Mouse (Mus musculus) embryo, embryonic 10 days (tissue): ENCODE measurements around the gene Runx2.

Source experiments
- DNase-seq: peaks from one replicate; pipeline ENCODE4 v3.0.0-alpha.2; 2015; ENCODE audit warnings: low spot score

Gene Runx2

DNA sequence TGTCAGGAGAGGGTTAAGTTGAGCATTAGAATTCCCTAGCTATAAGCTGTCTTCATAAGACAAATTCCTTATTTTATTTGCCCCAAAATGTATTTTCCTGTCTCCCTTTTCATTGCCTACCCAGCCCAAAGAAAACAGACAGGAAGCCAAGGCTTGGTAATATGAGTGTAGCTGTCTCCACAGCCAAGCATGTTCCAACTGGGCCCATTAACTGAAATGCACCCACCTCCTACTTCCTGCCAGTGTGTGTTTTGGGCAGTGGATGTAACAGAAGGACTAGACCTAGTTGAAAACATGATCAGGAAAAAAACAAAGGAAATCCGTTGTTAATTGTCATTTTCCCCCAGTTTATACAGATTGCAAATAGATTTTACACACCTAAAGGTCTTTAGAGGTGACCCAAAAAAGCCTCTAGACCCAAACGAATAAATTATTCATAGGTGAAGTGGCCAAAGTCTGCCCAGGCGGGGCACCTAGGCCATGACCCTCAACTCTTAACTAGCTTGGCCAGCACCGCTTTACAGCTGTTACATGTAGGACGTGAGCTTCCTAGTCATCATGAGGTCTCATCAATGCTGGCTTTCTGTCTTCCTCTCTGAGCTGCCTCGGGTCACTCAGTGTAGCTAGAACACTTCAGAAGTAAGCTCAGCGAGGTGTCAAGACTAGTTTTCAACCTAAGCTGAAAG lies 154.3 kb downstream of the Runx2 start:
- no peak for DNase-seq

DNA sequence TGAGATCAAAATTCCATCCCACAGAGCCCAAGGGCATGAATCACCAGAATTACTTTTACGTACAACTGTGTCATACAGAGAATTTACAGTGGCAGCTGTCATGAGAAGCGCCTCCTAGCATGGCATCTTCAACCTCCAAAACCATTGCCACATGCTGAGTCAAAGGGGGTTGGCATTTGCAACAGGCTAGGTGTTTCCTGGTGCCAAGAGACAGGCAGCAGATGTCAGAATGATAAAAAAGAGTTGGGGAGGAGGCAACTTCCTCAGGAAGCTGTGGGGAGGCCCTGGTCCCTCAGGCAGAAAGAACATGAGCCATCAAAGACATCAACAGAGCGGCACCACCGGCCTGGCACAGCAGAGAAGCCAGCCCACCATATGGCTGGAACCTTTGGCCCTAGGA lies 160.1 kb downstream of the Runx2 start:
- no peak for DNase-seq

DNA sequence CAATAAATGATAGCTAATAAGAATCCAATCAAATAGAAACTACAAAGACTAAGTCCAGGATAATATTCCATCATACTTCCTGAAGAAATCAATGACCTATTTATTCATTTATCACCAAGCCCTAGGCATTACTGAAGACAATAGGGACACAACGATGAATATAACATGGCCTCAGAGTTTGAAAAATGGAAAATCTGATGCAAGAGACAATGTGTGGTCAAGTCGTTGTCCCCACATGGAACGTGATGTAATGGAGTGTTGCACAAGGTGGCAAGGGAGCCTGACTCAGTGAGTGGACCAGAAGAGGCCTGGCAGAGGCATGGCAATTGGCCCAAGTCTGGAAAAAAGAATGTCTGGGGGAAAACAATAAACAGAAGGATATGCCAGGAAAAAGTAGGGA lies 161.5 kb downstream of the Runx2 start:
- DNase-seq: no peak

DNA sequence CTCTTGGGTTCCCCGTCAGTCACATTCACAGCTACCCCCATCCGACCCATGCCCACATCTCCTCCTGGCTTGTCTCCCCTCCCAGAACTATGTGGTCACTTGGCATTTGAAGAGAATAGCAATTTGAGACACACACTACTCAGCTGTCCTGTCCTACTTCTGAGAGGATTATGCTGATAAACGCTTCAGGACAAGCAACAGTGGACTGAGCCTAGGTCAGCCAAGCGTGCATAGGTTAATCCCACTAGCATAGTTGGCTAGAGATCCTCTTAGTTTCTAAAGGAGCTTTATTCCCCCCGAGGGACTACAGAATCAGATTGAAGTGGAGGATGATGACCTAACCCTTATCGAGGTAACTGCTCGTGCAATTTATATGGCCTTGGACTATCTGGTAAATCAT lies 162.5 kb downstream of the Runx2 start:
- DNase-seq: no peak

DNA sequence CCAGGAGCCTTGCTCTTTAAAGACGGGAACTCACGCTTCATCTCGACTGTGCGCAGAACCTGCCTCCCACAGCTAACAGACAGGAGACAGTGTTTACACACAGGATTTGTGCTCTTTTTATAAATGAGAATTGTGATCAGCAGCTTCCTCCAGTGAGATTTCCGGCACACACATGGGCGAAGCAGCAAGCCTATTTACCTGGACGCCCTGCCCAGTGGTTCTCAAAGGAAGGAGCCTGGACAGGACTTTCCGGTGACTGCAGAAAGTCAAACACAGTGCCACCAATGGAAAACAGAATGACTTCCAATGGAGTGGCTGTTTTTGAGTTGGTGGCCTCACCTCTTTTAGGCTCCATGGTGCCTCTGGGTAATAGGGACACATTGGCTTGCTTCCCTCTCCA lies 163.0 kb downstream of the Runx2 start:
- DNase-seq: no peak

GRCm38 (mm10) chr17:44650431-44650830 lies 164.2 kb downstream of the Runx2 start:
- DNase-seq: no peak

DNA sequence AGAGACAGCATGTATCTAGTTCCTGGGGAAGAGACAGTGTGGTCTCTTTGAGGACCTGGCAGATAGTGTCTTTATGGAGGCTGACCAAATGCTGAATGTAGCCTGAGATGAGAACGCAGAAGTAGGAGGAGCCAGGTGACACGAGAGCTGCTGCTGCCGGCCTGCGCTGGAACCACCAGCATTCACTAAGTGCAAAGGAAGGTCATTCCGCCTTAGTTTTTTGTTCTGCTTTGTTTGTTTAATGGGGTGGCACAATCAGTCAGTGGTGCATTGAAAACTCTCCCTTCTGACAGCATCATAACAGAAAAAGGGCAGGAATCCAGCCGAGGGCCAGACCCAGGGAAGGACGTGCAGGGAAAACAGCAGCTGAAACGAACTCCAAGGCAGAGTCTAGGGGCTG lies 165.5 kb downstream of the Runx2 start:
- DNase-seq: no peak

GRCm38 (mm10) chr17:44647916-44648315 lies 166.7 kb downstream of the Runx2 start:
- no peak for DNase-seq

- no peak for DNase-seq
These were observed 169.5 kb downstream of the Runx2 start for GRCm38 (mm10) chr17:44645146-44645545.

- DNase-seq: no peak
These were observed 171.3 kb downstream of the Runx2 start for GRCm38 (mm10) chr17:44643260-44643659.

DNA sequence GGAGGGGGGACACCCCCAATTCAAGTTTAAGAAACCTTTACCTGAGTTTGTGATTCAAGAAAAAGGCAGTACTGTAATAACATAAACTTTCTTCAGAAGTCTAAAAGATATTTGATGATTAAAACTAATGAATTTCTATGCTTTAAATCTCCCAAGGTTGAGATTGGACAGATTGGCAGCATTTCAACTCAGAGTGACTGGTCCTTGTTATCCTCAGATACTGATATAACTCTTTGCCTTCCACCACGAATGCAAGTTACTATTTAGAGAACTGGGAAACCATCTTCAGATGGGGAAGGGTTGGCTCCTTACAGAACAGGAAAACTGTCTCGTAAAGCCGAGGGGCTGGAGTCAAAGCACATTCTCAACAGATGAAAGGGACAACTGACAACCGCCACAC lies 172.5 kb downstream of the Runx2 start:
- no peak for DNase-seq

GRCm38 (mm10) chr17:44640910-44641309 lies 173.7 kb downstream of the Runx2 start:
- no peak for DNase-seq

DNA sequence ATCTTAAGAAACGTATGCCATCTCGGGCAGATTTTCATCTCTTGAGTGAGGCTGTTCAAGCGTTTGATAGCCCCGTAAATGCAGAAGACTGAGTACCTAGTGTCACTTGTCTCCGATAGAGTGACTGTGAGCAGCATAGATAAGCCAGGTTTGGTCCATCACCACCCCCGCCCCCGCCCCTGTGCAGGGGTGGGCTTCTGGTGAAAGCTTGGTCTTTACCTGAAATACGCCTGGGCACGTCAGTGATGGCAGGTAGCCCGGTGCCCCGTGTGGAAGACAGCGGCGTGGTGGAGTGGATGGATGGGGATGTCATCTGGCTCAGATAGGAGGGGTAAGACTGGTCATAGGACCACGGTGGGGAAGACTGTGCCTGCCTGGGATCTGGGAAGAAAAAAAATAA lies 175.2 kb downstream of the Runx2 start:
- DNase-seq: no peak

DNA sequence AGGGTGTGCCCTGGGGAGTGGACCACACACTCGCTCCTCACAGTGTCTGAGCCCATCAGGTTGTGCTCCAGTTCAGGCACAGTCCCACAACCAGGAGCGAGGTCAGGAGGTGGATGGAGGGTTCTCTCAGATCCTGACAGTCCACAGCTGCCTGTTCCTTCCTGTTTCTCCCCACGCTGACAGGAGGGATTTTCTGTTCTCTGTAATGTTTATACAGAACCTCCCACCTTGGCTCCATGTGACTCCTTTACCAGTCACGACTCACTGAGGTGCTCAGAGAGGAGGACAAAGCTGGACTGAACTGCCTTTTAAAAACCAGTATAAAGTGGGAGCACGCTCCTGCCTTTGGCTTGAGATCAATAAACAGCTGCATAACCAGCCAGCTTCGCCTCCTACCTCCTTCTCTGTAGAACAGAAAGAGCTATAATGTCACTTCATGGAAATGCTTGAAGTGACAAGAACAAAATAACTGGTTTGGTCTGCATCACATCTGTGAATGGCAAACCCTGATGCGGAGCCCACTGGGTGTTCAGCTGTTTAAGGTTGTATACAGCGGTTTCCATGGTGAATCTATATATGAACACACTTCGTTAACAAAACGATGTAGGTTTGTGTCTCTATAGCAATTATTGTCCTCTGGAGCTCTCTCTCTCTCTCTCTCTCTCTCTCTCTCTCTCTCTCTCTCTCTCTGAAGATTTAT lies 177.3 kb downstream of the Runx2 start:
- no peak for DNase-seq

DNA sequence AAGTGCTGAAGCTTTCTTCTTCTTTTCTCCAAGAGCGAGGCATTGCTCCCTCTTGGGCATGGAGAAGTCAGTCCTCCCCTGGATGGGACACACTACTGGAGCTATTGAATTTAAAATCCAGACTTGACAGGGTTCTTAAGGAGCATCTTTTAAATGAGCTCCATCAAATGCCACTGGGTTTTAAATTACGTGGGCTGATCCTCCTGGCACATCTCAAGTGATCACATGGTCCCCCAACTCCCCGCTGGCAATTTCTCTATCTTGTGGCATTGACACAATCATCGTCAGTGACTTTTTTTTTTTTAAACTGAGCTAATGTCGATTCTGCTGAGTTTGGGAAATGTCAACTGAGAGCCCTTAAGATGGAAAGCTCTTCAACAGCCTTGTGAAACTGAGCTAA lies 180.1 kb downstream of the Runx2 start:
- no peak for DNase-seq

DNA sequence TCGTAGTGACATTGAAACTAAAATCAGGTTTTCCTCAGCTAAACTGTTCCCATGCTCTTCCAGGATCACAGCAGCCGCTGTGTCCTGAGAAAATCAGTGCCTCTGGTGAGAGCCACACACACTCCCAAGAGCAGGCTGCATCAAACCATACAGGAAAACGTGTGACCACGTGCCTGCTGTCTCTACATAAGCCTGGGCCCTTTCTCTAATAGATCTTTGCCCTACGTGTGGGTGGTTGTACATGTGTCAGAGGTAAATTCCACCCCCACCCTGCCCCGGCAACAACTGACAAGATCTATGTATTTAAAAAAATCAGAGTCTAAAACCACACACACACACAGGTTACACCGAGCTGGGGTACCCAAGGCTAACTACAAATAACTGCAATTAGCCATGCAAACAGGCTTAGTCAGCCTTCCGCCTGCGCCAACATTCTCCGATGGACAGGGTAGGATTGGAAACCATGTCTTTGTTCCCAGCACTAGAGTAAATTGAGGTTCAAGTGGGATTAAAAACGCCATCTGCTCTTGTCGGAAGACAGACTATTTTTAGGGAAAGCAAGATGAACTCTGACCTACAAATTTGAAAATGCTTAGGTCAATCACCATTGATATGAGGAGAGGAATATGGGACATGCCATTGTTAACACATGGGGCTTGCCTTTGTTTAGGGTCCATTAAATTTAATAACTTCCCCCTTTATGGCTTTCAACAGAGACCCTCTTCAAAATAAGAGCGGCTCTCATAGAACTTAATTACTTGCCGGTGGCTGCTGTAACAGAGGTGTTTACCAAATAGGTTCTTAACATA lies 180.8 kb downstream of the Runx2 start:
- DNase-seq: no peak

GRCm38 (mm10) chr17:44632941-44633340 lies 181.7 kb downstream of the Runx2 start:
- DNase-seq: no peak

- no peak for DNase-seq
These were observed 182.3 kb downstream of the Runx2 start for GRCm38 (mm10) chr17:44632292-44632691.

- DNase-seq: no peak
These were observed 183.0 kb downstream of the Runx2 start for GRCm38 (mm10) chr17:44631577-44631976.

- no peak for DNase-seq
These were observed 187.3 kb downstream of the Runx2 start for GRCm38 (mm10) chr17:44627317-44627716.

DNA sequence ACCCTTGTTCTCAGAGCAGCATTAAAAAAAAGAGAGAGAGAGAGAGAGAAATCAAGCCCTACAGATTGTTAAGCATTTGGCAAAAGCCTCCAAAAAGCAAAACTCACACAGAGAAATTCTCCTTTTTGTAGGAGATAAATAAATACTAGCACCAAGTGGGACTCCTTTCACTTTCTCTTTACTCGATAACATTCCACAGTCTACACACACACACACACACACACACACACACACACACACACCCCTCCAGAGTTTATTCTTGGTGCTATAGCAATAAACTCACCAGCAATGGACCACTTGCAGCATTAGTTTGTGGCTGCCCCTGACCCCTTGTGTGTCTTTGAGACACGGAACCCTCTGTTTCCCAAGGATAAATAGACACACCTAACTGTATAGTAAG lies 190.9 kb downstream of the Runx2 start:
- DNase-seq: no peak

- no peak for DNase-seq
These were observed 191.3 kb downstream of the Runx2 start for GRCm38 (mm10) chr17:44623271-44623670.

- DNase-seq: no peak
These were observed 194.1 kb downstream of the Runx2 start for GRCm38 (mm10) chr17:44620456-44620855.
